Mouse (Mus musculus) cortical plate, adult 2 months (tissue): ENCODE results near the gene Pak6.

Experiments used
- CTCF ChIP-seq: fragments of 200-500 bp; IDR thresholded peaks from 2 replicates; pipeline ENCODE4 v1.5.1; 2011; ENCODE audit warnings: mild to moderate bottlenecking, control low read depth, low read length; ENCODE audit not compliant: insufficient read depth; ENCODE audit errors: extremely low read depth
- POLR2A ChIP-seq: fragments of 200-500 bp; IDR thresholded peaks from 2 replicates; pipeline ENCODE4 v1.6.1; 2011; ENCODE audit warnings: mild to moderate bottlenecking, low read length, control low read depth; ENCODE audit not compliant: insufficient read depth; ENCODE audit errors: extremely low read depth

GRCm38 (mm10) chr2:118620101-118620500 lies 43.0 kb upstream of the Pak6 start:
- TF ChIP-seq POLR2A (no peak), CTCF (no peak)
